Mouse (Mus musculus) G1E (cell line): ENCODE results near the gene Pfkm. TPM values are rescaled to one million over a fixed set of nuclear protein-coding genes. Genes with fewer than 3 reads are reported as not detected.

Experiments
- ATAC-seq: 2 replicates; pipeline ENCODE4 v1.8.0; 2016; ENCODE audit warnings: mild to moderate bottlenecking; ENCODE audit not compliant: insufficient number of reproducible peaks, poor library complexity, low FRiP score, severe bottlenecking; ENCODE audit errors: extremely low read depth
- DNase-seq: peaks from one replicate; pipeline ENCODE4 v3.0.0; 2012; ENCODE audit warnings: low spot score
- H3K27me3 ChIP-seq: 2 replicates; pipeline ENCODE4 v1.6.1; 2012; ENCODE audit warnings: mild to moderate bottlenecking, low read length, inconsistent platforms; ENCODE audit not compliant: insufficient read depth
- H3K36me3 ChIP-seq: replicated peaks from 2 replicates; pipeline ENCODE3; 2012; ENCODE audit warnings: mild to moderate bottlenecking, inconsistent platforms
- H3K4me1 ChIP-seq: 2 replicates; pipeline ENCODE4 v1.6.1; 2012; ENCODE audit warnings: low read depth, low read length, inconsistent platforms, mixed read lengths; ENCODE audit not compliant: insufficient read depth
- H3K4me3 ChIP-seq: 2 replicates; pipeline ENCODE4 v1.5.1; 2012; ENCODE audit warnings: low read depth, mild to moderate bottlenecking, inconsistent platforms, low read length, moderate library complexity, mixed read lengths
- H3K9me3 ChIP-seq: replicated peaks from 2 replicates; pipeline ENCODE4 v1.6.1; 2012; ENCODE audit warnings: inconsistent platforms
- CTCF ChIP-seq: IDR thresholded peaks from 2 replicates; pipeline ENCODE4 v1.5.1; 2012; ENCODE audit warnings: low read depth, low read length, inconsistent platforms, mixed read lengths
- GATA1 ChIP-seq: IDR thresholded peaks from 2 replicates; pipeline ENCODE4 v1.6.1; 2012; ENCODE audit warnings: borderline replicate concordance, low read length, inconsistent platforms, mixed read lengths
- GATA2 ChIP-seq: IDR thresholded peaks from 2 replicates; pipeline ENCODE4 v1.6.1; 2012; ENCODE audit warnings: low read depth, low read length, inconsistent platforms, borderline replicate concordance
- POLR2AphosphoS5 ChIP-seq: IDR thresholded peaks from 2 replicates; pipeline ENCODE4 v1.6.1; 2012; ENCODE audit warnings: low read depth, low read length, inconsistent platforms; ENCODE audit not compliant: insufficient replicate concordance
- TAL1 ChIP-seq: conservative IDR thresholded peaks from 2 replicates; pipeline ENCODE4 v1.6.1; 2012; ENCODE audit warnings: low read depth, low read length, inconsistent platforms, mixed read lengths
- polyA plus RNA-seq: library from polyadenylated mRNA; stranded (reverse); fragments of >175 nt; gene quantifications from 2 replicates; pipeline ENCODE4 v1.2.3, GENCODE M21; 2012
- total RNA-seq, 2 experiments: library from RNA; stranded (forward) in 1 of 2; stranded (reverse) in 1 of 2; fragments of 200-1000 nt in 1 of 2; fragments of >200 nt in 1 of 2; fragmentation: Nextera tagmentation in 1 of 2; gene quantifications; 2 replicates each; pipeline ENCODE4 v1.2.3; 2014 to 2017

The Pfkm gene
- total and polyA plus RNA-seq, 3 experiments: 13.3 to 48.1 (median 13.5) TPM

DNA sequence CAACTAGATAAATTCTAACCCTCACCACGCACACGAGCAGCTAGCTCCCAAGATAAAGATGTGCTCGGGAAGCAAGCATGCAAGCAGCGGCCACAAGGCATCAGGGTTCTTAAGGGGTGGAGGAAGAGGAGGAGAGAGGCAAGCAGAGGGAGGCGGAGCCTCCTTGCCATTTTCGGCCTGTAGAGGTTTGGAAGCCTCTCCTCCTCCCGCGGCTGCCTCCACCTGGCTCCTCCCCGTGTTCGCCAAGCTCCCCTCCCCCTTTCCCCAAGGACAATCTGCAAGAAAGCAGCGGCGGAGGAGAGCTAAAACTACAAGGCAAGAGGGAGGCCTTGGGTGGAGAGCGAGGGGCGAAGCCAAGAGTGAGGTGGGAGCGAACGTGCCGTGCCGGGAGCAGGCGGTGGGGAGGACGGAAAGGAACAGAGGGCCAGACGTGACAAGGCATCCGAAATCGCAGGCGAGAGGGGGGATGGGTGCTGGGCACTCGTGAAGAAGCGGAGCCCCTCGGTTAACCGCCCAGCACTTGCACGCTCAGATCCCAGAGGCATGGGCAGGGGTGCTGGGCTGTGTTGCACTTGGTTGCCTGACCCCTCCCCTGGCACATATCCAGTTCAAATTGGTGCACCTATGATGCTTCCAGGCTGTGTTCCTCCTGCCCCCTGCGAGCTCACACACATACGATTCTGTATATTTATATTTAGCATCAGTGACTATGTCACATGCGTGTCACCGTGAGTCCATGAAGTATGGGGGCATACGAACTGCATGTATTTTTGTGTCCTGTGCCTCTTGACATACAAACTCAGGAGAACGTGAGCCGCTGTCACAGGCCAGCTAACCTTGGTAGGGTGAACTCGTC lies 16.1 kb downstream of the Pfkm start:
- no peaks in the 10 kb centered on the region; the same call in 1 of the 2 replicates for H3K27me3 ChIP-seq
- peak; percentile 95 for ATAC-seq
- H3K9me3 ChIP-seq: no peaks in the 10 kb centered on the region
- H3K36me3 ChIP-seq: peaks cover 23% of the 10 kb centered on the region
- H3K4me3 ChIP-seq: peak overlapping the region; percentile 89
- H3K4me1 ChIP-seq: peaks cover 50% of the 10 kb centered on the region
- no peak for TF ChIP-seq CTCF
- TF ChIP-seq GATA2: no peak
- no peak for TF ChIP-seq GATA1
- no peak for TF ChIP-seq TAL1
- TF ChIP-seq POLR2AphosphoS5: no peak
- peak; percentile 79 for DNase-seq

DNA sequence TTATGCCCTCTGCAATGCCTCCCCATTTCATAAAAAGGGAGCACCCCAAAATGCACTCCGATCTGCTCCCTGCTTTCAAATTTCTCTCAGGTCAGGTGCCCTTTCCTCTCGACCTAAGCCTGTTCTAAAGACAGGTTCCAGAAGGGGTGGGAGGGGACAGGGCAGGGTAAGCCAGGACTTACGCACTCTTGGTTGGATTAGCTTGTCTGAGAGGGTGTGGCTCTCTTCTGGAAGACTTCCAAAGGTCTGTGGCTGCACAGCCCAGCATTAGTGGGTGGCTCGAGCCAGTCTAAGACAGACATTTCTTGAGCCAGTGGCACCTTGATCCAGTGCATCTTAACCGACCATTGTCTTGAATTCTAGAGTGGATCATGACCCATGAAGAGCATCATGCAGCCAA lies 19.4 kb downstream of the Pfkm start:
- Histone ChIP-seq H3K4me3 (no peak overlapping the region; the same call in 1 of the 2 replicates), H3K36me3 (peaks cover 52% of the 10 kb centered on the region), H3K4me1 (peaks cover 70% of the 10 kb centered on the region), H3K9me3 (no peaks in the 10 kb centered on the region), H3K27me3 (no peaks in the 10 kb centered on the region)
- ATAC-seq (no peak), DNase-seq (peak; percentile 63)
- TF ChIP-seq POLR2AphosphoS5: no peak
- no peak for TF ChIP-seq GATA1

GRCm38 (mm10) chr15:98114098-98114851 lies 21.9 kb downstream of the Pfkm start:
- Histone ChIP-seq H3K4me3 (no peak overlapping the region), H3K27me3 (no peaks in the 10 kb centered on the region), H3K4me1 (peaks cover 58% of the 10 kb centered on the region), H3K9me3 (no peaks in the 10 kb centered on the region), H3K36me3 (peaks cover 74% of the 10 kb centered on the region)
- DNase-seq: no peak
- no peak for TF ChIP-seq TAL1
- TF ChIP-seq GATA1: no peak
- no peak for TF ChIP-seq GATA2
- TF ChIP-seq POLR2AphosphoS5: no peak
- no peak for TF ChIP-seq CTCF
- no peak for ATAC-seq

DNA sequence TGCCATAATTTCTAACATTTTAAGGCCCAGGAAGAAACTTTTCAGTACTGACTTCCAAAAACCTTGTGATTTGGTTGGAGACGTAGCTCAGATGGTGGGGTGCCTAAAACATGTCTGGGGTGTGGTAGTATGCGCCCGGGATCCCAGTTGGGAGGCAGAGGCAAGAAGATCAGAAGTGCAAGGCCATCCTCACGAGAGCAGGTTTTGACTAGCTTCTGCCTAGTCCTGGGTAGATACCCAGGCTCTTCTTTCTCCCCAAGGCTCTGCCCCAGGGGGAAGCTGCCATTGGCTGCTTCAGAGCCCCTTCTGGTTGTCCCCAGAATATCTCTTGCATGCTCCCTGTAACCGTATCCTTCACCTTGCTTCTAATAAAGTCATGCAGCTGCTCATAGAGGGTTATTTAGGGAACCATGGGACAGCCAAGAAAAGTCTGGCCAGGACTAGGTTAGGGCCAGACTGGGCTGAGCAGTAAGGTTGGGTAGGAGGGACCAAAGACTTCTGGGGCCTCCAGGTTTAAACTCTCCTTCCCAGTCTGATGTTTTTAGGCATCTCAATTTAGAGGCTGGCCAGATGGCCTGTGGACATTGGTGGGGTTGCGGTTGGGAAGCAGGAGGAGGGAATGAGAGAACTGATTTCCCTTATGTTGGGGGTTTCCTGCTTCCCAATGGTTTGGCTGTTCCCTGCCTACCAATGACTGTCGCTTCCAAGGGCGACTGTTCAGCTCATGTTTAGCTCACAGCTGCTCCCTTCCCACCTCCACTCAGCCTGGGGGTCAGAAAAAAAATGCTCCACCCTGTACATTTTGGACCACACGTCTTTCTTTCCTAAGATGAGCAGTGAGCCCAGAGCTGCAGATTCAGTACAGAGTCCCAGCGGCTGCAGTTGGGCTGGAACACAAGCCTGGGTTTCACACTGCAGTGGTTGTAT lies 22.7 kb downstream of the Pfkm start:
- no peak overlapping the region; the same call in 1 of the 2 replicates for H3K4me3 ChIP-seq
- no peak for DNase-seq
- no peak for ATAC-seq
- H3K4me1 ChIP-seq: peaks cover 51% of the 10 kb centered on the region
- no peaks in the 10 kb centered on the region for H3K27me3 ChIP-seq
- no peaks in the 10 kb centered on the region for H3K9me3 ChIP-seq
- H3K36me3 ChIP-seq: peaks cover 78% of the 10 kb centered on the region
- TF ChIP-seq GATA2: no peak
- TF ChIP-seq CTCF: no peak
- no peak for TF ChIP-seq POLR2AphosphoS5
- TF ChIP-seq GATA1: no peak
- TF ChIP-seq TAL1: no peak

- peaks cover 50% of the 10 kb centered on the region for H3K4me1 ChIP-seq
These were observed 23.4 kb downstream of the Pfkm start for GRCm38 (mm10) chr15:98115779-98116163.

DNA sequence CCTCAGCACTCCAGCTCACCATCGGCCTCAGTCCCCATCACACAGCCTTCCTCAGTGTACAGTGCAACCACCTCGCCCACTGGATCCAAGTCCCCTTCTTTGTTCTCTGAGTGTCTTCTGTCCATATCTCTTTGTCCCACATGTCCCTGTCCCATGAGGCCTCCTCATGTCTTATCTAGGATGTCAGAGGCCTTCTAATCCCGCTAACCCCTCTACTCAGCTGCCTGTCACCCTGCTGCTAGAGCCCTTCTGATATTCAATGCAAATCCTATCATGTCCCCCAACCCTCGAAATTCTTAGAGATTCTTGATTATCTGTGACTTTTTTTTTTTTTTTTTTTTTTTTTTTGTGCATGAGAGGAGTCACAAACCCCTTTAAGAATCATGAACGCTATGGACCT lies 23.9 kb downstream of the Pfkm start:
- Histone ChIP-seq H3K36me3 (peaks cover 87% of the 10 kb centered on the region), H3K4me3 (peak overlapping the region; percentile 48; the same call in 1 of the 2 replicates), H3K9me3 (no peaks in the 10 kb centered on the region), H3K27me3 (no peaks in the 10 kb centered on the region), H3K4me1 (peaks cover 45% of the 10 kb centered on the region)
- DNase-seq (peak; percentile 77), ATAC-seq (peak; percentile 84)
- peak; percentile 72 for TF ChIP-seq TAL1
- TF ChIP-seq GATA2: no peak

More at GRCm38 (mm10) chr15:98115779-98116163, 23.4 kb downstream of the Pfkm start:
- Histone ChIP-seq H3K27me3 (no peaks in the 10 kb centered on the region), H3K9me3 (no peaks in the 10 kb centered on the region), H3K4me3 (no peak overlapping the region; the same call in 1 of the 2 replicates), H3K36me3 (peaks cover 82% of the 10 kb centered on the region)
- ATAC-seq (0 out of 2 replicates have a peak, but pooled peaks have one; percentile 22), DNase-seq (no peak)
- TF ChIP-seq POLR2AphosphoS5 (no peak), GATA1 (no peak)
